Mouse (Mus musculus): ENCODE measurements around the gene Ctnnd2. TPM values are rescaled to one million over a fixed set of nuclear protein-coding genes. Genes with fewer than 3 reads are reported as not detected.

Ctnnd2 gene
- polyA plus RNA-seq, 1 experiment, result 0.08 TPM

DNA sequence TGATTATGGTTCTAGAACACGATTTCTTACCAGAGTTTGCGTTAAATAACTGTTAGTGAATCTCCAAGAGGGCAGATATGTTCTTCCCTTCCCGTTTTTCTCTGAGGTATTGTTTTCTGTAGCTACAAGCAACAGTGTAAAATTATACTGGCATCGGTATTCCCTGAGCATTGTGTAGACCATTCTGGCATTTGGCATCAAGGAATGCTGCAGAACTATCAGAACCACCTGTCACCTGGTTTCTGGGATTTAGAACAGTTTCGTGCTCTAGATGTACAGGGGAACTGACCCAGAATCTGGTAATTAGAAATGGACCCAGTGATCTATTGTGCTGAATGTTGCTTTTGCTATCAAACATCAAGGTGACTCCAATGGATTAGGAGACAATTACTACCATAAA lies 250.8 kb downstream of the Ctnnd2 start:
- Histone ChIP-seq H3K4me3 (replicated peaks) (no peak overlapping the region), H3K4me1 (no peaks in the 10 kb centered on the region), H3K36me3 (replicated peaks; ENCODE audit: low read length) (no peaks in the 10 kb centered on the region), H3K9me3 (peaks cover 3% of the 10 kb centered on the region; the same call in 1 of the 2 replicates), H3K27me3 (replicated peaks) (no peaks in the 10 kb centered on the region)
- TF ChIP-seq FLI1 (IDR thresholded peaks at IDR 0.05; ENCODE audit: low read length) (no peak), GATA1 (IDR thresholded peaks at IDR 0.05; ENCODE audit: borderline replicate concordance, low read length) (no peak)

DNA sequence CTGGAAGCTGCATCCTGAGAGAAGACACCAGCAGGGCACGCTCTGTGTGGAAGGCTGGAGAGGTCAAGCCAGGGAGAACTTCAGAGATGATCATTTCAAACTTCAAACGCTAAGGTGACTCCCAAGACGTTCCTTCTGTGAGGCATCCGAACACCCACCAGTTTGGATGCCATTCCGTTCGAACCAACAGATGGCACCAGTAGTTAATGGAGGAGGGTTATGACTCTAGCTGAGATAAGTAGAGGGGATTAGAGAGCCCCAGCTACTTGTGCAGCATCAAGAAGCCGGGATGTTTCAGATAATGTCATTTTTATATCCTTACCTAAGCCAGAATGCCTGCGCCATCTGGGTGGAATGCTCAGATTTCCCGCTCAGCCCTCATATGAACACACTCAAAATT lies 251.9 kb downstream of the Ctnnd2 start:
- H3K36me3 ChIP-seq (replicated peaks; ENCODE audit: low read length), result no peaks in the 10 kb centered on the region
- no peaks in the 10 kb centered on the region for H3K9me3 ChIP-seq
- TF ChIP-seq GATA1 (IDR thresholded peaks at IDR 0.05; ENCODE audit: borderline replicate concordance, low read length), result no peak
- TF ChIP-seq FLI1 (IDR thresholded peaks at IDR 0.05; ENCODE audit: low read length), result no peak
- H3K4me3 ChIP-seq (replicated peaks), result no peak overlapping the region
- no peaks in the 10 kb centered on the region for H3K27me3 ChIP-seq (replicated peaks)
- no peaks in the 10 kb centered on the region for H3K4me1 ChIP-seq

DNA sequence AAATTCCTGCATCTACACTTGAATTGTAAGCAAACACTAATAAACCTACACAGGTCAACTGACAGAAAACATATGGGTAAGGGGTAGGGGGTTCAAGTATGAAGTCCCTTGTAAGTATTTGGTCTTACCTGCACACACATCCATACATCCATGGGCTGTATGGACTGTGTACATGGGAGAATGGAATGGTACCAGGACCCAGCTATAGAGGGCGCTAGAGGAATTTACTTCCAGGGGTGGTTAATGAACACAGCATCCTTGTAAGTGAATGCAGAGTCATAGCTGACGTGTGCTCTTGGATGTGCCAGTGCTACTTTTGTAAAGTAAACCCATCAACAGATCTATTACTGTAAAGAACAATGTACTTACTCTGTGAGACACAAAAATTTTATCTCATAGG lies 254.9 kb downstream of the Ctnnd2 start:
- Histone ChIP-seq H3K4me3 (replicated peaks) (no peak overlapping the region), H3K4me1 (no peaks in the 10 kb centered on the region), H3K27me3 (replicated peaks) (no peaks in the 10 kb centered on the region), H3K36me3 (replicated peaks; ENCODE audit: low read length) (no peaks in the 10 kb centered on the region), H3K9me3 (no peaks in the 10 kb centered on the region)
- TF ChIP-seq GATA1 (IDR thresholded peaks at IDR 0.05; ENCODE audit: borderline replicate concordance, low read length) (no peak), FLI1 (IDR thresholded peaks at IDR 0.05; ENCODE audit: low read length) (no peak)

DNA sequence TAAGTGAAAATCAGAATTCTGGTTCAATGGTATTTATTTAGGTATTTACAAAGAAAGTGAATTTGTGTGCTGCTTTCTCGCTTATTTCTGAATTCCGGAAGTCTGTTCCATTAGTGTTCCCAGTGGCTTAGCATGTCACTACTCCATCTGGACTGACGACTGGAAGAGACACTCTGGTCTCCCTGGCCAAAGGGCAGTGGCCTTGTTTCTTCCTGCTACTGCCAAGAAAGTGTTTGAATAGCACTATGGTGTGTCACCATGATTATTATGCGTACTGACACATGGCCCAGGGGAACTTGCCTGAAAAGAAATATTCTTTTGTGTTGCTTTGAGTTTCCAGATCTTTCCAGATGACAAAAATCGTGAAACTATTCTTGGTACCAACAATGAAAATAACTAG lies 266.7 kb downstream of the Ctnnd2 start:
- Histone ChIP-seq H3K4me3 (replicated peaks) (no peak overlapping the region), H3K36me3 (replicated peaks; ENCODE audit: low read length) (no peaks in the 10 kb centered on the region), H3K4me1 (no peaks in the 10 kb centered on the region), H3K27me3 (replicated peaks) (no peaks in the 10 kb centered on the region), H3K9me3 (no peaks in the 10 kb centered on the region)
- TF ChIP-seq FLI1 (IDR thresholded peaks at IDR 0.05; ENCODE audit: low read length) (no peak), GATA1 (IDR thresholded peaks at IDR 0.05; ENCODE audit: borderline replicate concordance, low read length) (no peak)

DNA sequence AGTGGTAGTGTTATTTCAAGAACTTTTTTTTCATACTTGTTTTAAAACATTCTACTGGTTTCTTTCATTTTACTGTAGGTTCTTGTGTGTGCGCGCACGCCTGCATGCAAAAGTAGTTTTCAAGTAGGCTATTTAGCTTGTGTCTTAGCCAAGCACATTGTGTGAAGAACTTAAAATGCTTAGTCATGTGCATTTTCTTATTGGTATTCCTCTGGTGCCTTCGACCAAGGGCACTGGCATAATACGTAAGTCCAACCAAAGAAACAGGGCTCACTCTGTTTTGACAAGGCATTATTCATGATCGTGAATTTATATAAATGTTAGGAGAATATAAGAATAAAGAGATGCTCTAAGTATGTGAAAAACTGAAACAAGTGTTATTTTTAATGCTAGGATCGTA lies 278.4 kb downstream of the Ctnnd2 start:
- Histone ChIP-seq H3K9me3 (peaks cover 16% of the 10 kb centered on the region), H3K4me3 (replicated peaks) (no peak overlapping the region), H3K4me1 (no peaks in the 10 kb centered on the region), H3K27me3 (replicated peaks) (no peaks in the 10 kb centered on the region), H3K36me3 (replicated peaks; ENCODE audit: low read length) (no peaks in the 10 kb centered on the region)
- no peak for TF ChIP-seq FLI1 (IDR thresholded peaks at IDR 0.05; ENCODE audit: low read length)
- no peak for TF ChIP-seq GATA1 (IDR thresholded peaks at IDR 0.05; ENCODE audit: borderline replicate concordance, low read length)

DNA sequence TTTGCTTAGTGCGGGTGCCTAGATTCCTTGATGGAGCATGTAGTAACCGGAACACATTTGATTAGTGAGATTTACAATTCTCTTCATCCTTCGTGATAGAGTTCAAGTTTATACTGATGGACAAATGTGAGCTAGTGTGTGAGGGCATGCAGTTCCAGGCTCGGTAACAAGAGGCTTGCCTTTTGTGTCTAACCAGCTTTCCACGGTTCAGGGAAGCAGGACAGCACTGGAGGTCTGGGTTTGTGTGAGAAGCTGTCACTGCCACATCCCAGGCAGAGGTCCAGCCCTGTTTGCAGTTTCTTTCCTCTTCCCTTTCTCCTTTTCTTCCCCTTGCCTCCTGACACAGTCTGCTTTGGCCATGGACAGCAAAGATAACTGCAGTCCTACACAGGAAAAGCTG lies 279.5 kb downstream of the Ctnnd2 start:
- Histone ChIP-seq H3K9me3 (peaks cover 16% of the 10 kb centered on the region), H3K27me3 (replicated peaks) (no peaks in the 10 kb centered on the region), H3K4me3 (replicated peaks) (no peak overlapping the region), H3K36me3 (replicated peaks; ENCODE audit: low read length) (no peaks in the 10 kb centered on the region), H3K4me1 (no peaks in the 10 kb centered on the region)
- no peak for TF ChIP-seq GATA1 (IDR thresholded peaks at IDR 0.05; ENCODE audit: borderline replicate concordance, low read length)

DNA sequence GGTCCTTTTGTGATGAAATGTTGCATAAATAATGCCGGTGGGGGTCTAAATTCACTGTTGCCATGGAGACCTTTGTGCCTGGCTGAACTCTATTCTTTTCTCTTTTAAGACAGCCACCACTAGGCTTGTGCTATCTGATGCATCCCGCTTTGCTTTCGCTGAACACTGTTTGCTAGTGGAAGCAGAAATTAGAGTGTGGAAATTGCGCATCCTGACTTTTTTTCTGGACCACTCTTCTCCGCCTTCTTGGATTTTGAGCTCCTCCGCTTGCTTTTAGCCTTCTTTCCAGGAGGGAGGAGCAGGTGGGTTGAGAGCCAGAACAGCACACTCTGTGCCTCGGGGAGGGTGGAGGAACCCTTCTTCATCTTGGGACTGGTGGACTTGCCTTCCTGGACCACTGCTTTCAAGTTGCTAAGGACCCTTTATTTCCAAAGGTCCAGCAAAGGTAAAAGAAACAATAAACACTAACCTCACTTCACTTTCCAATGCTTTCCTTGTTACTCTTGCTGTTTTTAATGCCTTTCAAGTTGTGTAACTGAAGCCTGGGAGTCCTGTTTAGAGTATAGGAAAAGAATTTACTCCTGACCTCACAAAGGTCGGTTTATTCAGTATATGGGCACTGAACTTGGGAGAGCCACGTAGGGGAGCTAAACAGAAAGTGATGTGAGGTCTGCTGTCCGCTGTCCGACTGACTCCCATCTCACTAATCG lies 285.3 kb downstream of the Ctnnd2 start:
- no peak for TF ChIP-seq GATA1 (IDR thresholded peaks at IDR 0.05; ENCODE audit: borderline replicate concordance, low read length)
- no peak for TF ChIP-seq FLI1 (IDR thresholded peaks at IDR 0.05; ENCODE audit: low read length)
- Histone ChIP-seq H3K27me3 (replicated peaks) (no peaks in the 10 kb centered on the region), H3K4me1 (no peaks in the 10 kb centered on the region), H3K36me3 (replicated peaks; ENCODE audit: low read length) (no peaks in the 10 kb centered on the region), H3K9me3 (no peaks in the 10 kb centered on the region), H3K4me3 (replicated peaks) (no peak overlapping the region)

DNA sequence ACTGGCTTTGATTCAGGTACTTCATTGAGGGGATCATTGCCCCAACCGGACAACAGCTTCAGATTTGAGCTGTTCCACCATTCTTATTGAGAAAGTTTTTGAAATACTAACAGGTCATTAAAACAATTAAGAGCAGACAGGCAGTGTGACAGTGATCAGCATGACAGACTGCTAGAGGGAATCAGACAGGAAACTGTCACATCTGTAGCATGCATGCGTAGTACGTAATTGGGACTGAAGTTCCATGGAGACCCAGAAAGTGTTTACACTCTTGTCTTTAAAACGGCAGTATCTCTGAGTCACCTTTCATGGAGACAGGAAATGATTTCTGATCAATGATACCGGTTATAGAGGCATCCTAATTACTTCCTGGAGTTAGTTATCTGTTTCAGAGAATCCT lies 286.3 kb downstream of the Ctnnd2 start:
- TF ChIP-seq GATA1 (IDR thresholded peaks at IDR 0.05; ENCODE audit: borderline replicate concordance, low read length) (no peak), FLI1 (IDR thresholded peaks at IDR 0.05; ENCODE audit: low read length) (no peak)

DNA sequence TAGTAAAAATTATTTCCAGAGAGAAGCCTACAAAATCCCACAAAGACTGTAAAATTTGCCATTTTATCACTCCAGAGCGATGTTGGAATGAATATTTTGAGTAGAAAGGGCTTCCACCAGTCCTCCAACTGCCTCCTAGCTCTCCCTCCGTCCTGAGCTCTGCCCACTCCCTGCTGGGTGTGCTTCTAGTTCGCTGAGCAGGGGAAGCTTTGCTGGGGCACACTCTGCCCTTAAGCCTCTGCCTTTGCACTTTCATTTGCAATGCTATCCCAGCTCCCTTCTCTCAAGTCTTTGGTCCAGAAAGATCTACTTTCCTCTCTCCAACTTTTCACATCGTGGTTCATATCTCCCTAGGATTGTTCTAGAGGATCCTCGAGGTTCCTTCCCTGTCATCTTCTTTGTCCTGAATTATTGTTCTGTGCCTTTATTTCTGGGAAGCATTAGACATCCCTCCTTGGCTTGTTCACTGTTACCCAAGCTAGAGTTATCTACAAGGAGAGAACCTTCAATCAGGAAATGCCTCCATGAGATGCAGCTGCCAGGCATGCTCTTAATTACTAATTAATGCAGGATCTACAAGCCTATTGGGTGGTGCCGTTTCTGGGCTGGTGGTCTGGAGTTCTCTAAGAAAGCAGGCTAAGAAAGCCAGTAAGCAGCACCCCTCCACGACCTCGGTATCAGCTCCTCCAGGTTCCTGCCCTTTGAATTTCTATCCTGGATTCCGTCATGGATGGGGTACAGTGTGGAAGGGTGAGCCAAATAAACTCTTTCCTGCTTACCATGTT lies 288.1 kb downstream of the Ctnnd2 start:
- H3K27me3 ChIP-seq (replicated peaks), result no peaks in the 10 kb centered on the region
- H3K4me3 ChIP-seq (replicated peaks), result no peak overlapping the region
- H3K9me3 ChIP-seq, result 0 out of 2 replicates have a peak, but pooled peaks cover 3% of the 10 kb centered on the region
- H3K36me3 ChIP-seq (replicated peaks; ENCODE audit: low read length), result no peaks in the 10 kb centered on the region
- no peaks in the 10 kb centered on the region for H3K4me1 ChIP-seq
- TF ChIP-seq FLI1 (IDR thresholded peaks at IDR 0.05; ENCODE audit: low read length) (no peak), GATA1 (IDR thresholded peaks at IDR 0.05; ENCODE audit: borderline replicate concordance, low read length) (no peak)

More for the DNA sequence above, 286.3 kb downstream of the Ctnnd2 start:
- Histone ChIP-seq H3K4me1 (no peaks in the 10 kb centered on the region), H3K36me3 (replicated peaks; ENCODE audit: low read length) (no peaks in the 10 kb centered on the region), H3K4me3 (replicated peaks) (no peak overlapping the region), H3K27me3 (replicated peaks) (no peaks in the 10 kb centered on the region), H3K9me3 (no peaks in the 10 kb centered on the region)

DNA sequence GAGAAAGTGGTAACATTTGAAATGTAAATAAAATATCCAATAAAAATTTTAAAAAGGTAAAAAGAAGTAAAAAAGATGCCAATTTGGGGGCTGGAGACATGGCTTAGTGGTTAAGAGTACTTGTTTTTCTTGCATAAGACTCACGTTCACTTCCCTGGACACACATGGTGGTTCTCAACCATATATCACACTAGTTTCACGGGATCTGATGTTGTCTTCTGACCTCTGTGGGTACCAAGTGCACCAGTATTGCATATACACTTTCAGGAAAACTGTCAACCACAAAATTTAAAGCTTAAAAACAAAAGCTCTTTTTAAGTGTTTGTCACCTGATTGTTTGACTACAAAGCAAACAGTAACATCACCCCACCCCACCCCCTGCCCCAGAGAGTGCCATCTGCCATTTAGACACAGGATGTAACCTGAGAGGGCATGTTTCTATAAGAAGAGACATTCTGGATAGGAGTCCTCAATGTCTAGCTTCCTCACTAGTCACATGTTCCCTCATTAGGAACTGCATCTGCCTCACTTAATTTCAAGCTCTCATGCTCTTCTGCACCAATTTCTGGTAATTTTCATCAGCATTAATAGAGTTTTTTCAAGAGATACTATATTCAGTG lies 290.5 kb downstream of the Ctnnd2 start:
- TF ChIP-seq GATA1 (IDR thresholded peaks at IDR 0.05; ENCODE audit: borderline replicate concordance, low read length) (no peak), FLI1 (IDR thresholded peaks at IDR 0.05; ENCODE audit: low read length) (no peak)
- Histone ChIP-seq H3K4me1 (no peaks in the 10 kb centered on the region), H3K4me3 (replicated peaks) (no peak overlapping the region), H3K36me3 (replicated peaks; ENCODE audit: low read length) (no peaks in the 10 kb centered on the region), H3K9me3 (peaks cover 9% of the 10 kb centered on the region; the same call in 1 of the 2 replicates), H3K27me3 (replicated peaks) (no peaks in the 10 kb centered on the region)
